Mouse (Mus musculus) adrenal gland, adult 8-10 months (tissue): ENCODE results near the gene Serpinh1. TPM values are rescaled to one million over a fixed set of nuclear protein-coding genes. Genes with fewer than 3 reads are reported as not detected.

Source experiments
- DNase-seq: peaks from one replicate; pipeline ENCODE4 v3.0.0; 2022
- total RNA-seq, 4 experiments: library from RNA; stranded (reverse); gene quantifications; 2 replicates each; pipeline ENCODE4 v1.2.4; 2022

The Serpinh1 gene
- total RNA-seq, 4 experiments from 2014 or later: 127 to 266 (median 171) TPM

DNA sequence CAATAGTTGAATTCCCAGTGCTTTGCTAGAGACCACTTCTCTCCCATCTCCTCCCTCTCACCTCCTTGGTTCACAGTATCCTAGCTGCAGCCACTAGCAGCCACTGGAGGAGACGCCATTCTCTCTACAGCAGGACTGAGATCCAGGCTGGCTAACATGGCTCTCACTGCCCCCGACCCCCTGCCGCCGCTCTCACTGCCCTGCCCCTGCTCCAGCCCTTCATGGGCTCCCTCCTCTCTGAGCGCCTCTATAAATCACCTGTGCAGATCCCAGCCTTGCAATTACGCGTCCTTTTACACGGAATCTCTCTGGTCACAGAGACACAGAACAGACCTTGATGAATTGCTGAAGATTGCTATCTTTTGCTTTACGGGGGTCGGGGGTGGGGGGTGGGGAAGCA, 28.2 kb downstream of the Serpinh1 start:
- no peak for DNase-seq

- no peak for DNase-seq
Measured at GRCm38 (mm10) chr7:99323321-99323700, 29.7 kb downstream of the Serpinh1 start.

DNA sequence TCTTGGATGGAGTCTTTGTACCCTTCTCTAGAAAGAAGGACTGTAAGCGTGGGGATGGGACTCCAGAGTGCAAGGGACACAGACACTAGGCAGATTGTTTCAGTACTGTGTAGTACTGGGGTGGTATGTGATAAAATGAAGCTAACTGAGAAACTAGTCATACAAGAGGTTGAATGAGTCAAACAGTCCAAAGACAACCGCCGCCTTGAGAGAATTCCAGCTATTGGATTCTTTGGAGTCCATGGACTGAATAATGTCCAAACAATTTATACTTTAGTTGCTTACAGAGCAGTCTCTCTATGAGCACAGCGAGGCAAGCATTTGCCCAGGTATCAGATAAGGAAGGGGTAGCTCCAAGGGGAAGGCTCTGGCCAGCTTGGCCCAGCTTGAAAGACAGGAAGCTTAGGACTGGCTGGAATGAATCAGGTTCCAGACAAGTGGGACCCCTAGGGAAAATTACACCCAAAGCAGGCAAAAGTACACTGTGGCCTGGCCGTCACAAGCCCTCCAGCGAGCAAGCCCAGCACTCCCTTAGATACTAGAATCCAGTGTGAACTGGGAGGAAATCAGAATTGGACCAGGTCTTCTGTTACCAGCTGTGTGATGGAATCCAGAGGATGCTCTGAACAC, 30.2 kb downstream of the Serpinh1 start:
- DNase-seq: no peak

- peak; percentile 54 for DNase-seq
Measured at GRCm38 (mm10) chr7:99320524-99320923, 32.5 kb downstream of the Serpinh1 start.

- no peak for DNase-seq
Measured at GRCm38 (mm10) chr7:99317475-99317874, 35.6 kb downstream of the Serpinh1 start.

GRCm38 (mm10) chr7:99316207-99316606, 36.8 kb downstream of the Serpinh1 start:
- no peak for DNase-seq

- no peak for DNase-seq
Measured at GRCm38 (mm10) chr7:99314565-99314964, 38.5 kb downstream of the Serpinh1 start.

- no peak for DNase-seq
Measured at GRCm38 (mm10) chr7:99313253-99313652, 39.8 kb downstream of the Serpinh1 start.

GRCm38 (mm10) chr7:99312671-99313143, 40.3 kb downstream of the Serpinh1 start:
- DNase-seq: no peak

DNA sequence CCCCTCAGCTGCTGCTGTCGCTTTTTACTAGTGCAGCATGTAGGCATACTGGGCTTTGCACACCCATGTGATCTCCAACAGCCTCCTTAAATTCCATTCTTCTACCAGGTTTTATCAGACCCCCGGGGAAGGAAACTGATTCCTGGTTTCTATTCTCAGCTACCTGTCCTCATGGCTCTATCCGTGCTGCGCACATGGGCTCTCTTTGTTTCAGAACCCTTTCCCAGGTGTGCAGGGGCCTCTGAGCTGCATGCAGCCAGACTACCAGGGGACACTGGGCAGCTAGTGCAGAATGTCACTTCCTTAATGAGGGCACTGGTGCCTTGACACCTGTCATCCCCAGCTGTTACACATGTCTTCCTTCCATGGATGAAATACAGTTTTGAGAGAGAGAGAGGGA, 41.0 kb downstream of the Serpinh1 start:
- no peak for DNase-seq

GRCm38 (mm10) chr7:99311433-99311832, 41.6 kb downstream of the Serpinh1 start:
- no peak for DNase-seq

DNA sequence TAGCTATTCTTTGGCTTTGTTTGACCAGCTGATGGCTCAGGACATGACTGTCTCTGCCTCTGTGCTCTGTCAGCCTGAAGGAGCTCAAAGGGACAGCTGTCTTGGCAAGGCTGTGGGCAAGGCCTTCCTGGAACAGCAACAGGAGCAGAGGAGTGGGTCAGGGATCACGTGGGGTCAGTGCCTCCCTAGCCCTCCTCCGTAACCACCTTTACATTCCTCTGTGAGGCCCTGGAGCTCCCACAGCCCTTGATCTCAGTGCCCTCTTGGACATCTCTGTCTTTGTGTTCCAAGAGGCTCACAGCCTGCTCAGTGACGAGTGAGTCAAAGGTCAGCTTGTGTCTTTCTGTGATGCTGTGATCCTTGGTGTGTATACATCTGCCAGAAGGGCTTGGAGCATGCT, 46.4 kb downstream of the Serpinh1 start:
- DNase-seq: no peak

DNA sequence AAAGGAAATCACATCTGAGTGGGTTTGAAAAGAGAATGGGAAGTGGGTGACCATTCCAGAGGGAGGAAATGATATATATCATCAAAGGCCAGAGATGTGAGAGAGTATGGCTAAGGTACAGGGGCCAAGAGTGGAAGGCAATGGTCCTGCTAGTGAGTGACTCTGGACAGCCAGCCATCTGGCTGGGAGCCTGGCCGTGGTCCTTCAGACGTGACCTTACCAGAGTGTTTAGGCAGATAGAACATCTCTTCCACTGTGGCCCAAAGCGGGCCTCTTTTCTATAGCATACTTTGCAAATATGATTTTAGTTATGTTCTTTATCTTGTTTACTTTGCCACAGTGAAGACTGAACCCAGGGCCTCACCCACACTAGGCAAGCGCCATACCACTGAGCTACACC, 47.4 kb downstream of the Serpinh1 start:
- DNase-seq: no peak

DNA sequence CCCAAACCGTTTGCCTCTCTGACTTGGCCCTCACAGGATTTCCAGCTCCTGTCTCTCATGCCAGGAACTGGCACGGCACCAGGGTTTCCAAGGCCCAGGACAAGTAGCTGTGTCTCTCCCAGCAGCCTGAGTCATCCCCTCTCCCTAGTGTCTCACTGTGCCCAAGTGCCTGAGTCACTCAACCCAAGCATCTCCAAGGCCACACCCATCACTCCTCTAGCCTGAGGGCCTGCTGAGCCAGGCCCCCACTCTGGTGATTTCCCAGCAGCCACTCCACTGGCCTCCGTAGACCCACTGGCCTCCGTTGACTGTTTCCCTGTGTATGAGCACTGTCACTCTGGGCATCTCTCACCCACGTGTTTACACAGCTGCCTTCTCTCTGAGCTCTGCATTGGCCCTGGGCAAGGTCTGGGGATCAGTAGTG, 48.1 kb downstream of the Serpinh1 start:
- DNase-seq: peak; percentile 95

GRCm38 (mm10) chr7:99304029-99304428, 49.0 kb downstream of the Serpinh1 start:
- no peak for DNase-seq

- no peak for DNase-seq
Measured at GRCm38 (mm10) chr7:99300650-99301175, 52.3 kb downstream of the Serpinh1 start.

Other genes with a start within 250 kb of the Serpinh1 start
- 10 to 100 TPM; 32.5 to 46.9 (median 40.3) TPM for gene Uvrag, start 212.1 kb downstream of the Serpinh1 start, total RNA-seq
- 100 to 1,000 TPM; 138 to 436 (median 316) TPM for gene Dgat2, start 170.5 kb downstream of the Serpinh1 start, total RNA-seq
- gene Mogat2, start 114.6 kb downstream of the Serpinh1 start, total RNA-seq: 1 to 10 TPM in 1 of 4 experiments, under 1 TPM in 3; 0.25 to 1.5 (median 0.51) TPM
- 10 to 100 TPM in 3 of 4 experiments, 1 to 10 TPM in 1; 8.6 to 14.1 (median 12.4) TPM for gene Map6, start 85.8 kb downstream of the Serpinh1 start, total RNA-seq
- gene Gdpd5, start 28.2 kb upstream of the Serpinh1 start, total RNA-seq: 10 to 100 TPM in 3 of 4 experiments, 1 to 10 TPM in 1; 9.2 to 16.4 (median 13.9) TPM
- 1 to 10 TPM in 1 of 4 experiments, under 1 TPM in 3; 0.38 to 1.2 (median 0.75) TPM for gene Klhl35, start 112.8 kb upstream of the Serpinh1 start, total RNA-seq
- 100 to 1,000 TPM; 533 to 601 (median 565) TPM for gene Rps3, start 130.5 kb upstream of the Serpinh1 start, total RNA-seq
- gene Arrb1, start 182.2 kb upstream of the Serpinh1 start, total RNA-seq: 10 to 100 TPM; 59.8 to 82.0 (median 64.7) TPM